Mouse (Mus musculus) lung, postnatal 4 days (tissue): Measurements from ENCODE around the gene Kcnab1.

Experiments used
- DNase-seq, 2 experiments: peaks; one replicate each; pipeline ENCODE4 v3.0.0; 2021

Gene Kcnab1

GRCm38 (mm10) chr3:65317876-65318537 is 208.8 kb downstream of the Kcnab1 start:
- DNase-seq = peak in 1 of 2 experiments; percentile 45

GRCm38 (mm10) chr3:65319248-65320008 is 210.2 kb downstream of the Kcnab1 start:
- peak in 1 of 2 experiments; percentile 25 for DNase-seq

- peak in 1 of 2 experiments; percentile 38 for DNase-seq
These were observed 211.8 kb downstream of the Kcnab1 start for GRCm38 (mm10) chr3:65320990-65321389.

GRCm38 (mm10) chr3:65321981-65322779 is 213.0 kb downstream of the Kcnab1 start:
- DNase-seq = no peak

- no peak for DNase-seq
These were observed 216.1 kb downstream of the Kcnab1 start for GRCm38 (mm10) chr3:65325254-65325653.

GRCm38 (mm10) chr3:65328814-65329213 is 219.6 kb downstream of the Kcnab1 start:
- DNase-seq = no peak

GRCm38 (mm10) chr3:65337835-65338464 is 228.8 kb downstream of the Kcnab1 start:
- DNase-seq = no peak

- no peak for DNase-seq
These were observed 231.2 kb downstream of the Kcnab1 start for GRCm38 (mm10) chr3:65340173-65340951.

- no peak for DNase-seq
These were observed 237.0 kb downstream of the Kcnab1 start for GRCm38 (mm10) chr3:65346176-65346575.

GRCm38 (mm10) chr3:65352278-65353127 is 243.3 kb downstream of the Kcnab1 start:
- no peak for DNase-seq

GRCm38 (mm10) chr3:65353263-65354037 is 244.3 kb downstream of the Kcnab1 start:
- DNase-seq = no peak

GRCm38 (mm10) chr3:65355479-65355878 is 246.3 kb downstream of the Kcnab1 start:
- peak in 1 of 2 experiments; percentile 52 for DNase-seq

GRCm38 (mm10) chr3:65358275-65358674 is 249.1 kb downstream of the Kcnab1 start:
- DNase-seq = no peak

GRCm38 (mm10) chr3:65358841-65359240 is 249.7 kb downstream of the Kcnab1 start:
- no peak for DNase-seq

GRCm38 (mm10) chr3:65360163-65360969 is 251.2 kb downstream of the Kcnab1 start:
- no peak for DNase-seq

- peak; percentile 42 to 45 for DNase-seq
These were observed 254.3 kb downstream of the Kcnab1 start for GRCm38 (mm10) chr3:65363438-65363837.

- no peak for DNase-seq
These were observed 256.0 kb downstream of the Kcnab1 start for GRCm38 (mm10) chr3:65365184-65365583.

- no peak for DNase-seq
These were observed 256.9 kb downstream of the Kcnab1 start for GRCm38 (mm10) chr3:65365921-65366710.

GRCm38 (mm10) chr3:65367944-65368343 is 258.8 kb downstream of the Kcnab1 start:
- no peak for DNase-seq
